Mouse (Mus musculus) small intestine, adult 2 months (tissue): ENCODE measurements around the gene Slc12a6. TPM values are rescaled to one million over a fixed set of nuclear protein-coding genes. Genes with fewer than 3 reads are reported as not detected.

Experiments
- H3K27ac ChIP-seq: fragments of 200-500 bp; 2 replicates; pipeline ENCODE4 v1.5.1; 2012; ENCODE audit warnings: low read depth, low read length, control low read depth, inconsistent platforms; ENCODE audit not compliant: insufficient read depth
- H3K27me3 ChIP-seq: fragments of 200-500 bp; 2 replicates; pipeline ENCODE4 v1.6.1; 2012; ENCODE audit warnings: mild to moderate bottlenecking, moderate library complexity, low read length, inconsistent platforms; ENCODE audit not compliant: control insufficient read depth, insufficient read depth
- H3K36me3 ChIP-seq: fragments of 200-500 bp; 2 replicates; pipeline ENCODE4 v1.6.1; 2012; ENCODE audit warnings: mild to moderate bottlenecking, low read length, control low read depth, inconsistent platforms; ENCODE audit not compliant: control insufficient read depth, insufficient read depth
- H3K4me1 ChIP-seq: fragments of 200-500 bp; 2 replicates; pipeline ENCODE4 v1.6.1; 2012; ENCODE audit warnings: low read length, inconsistent platforms, mixed read lengths; ENCODE audit not compliant: control insufficient read depth, insufficient read depth, insufficient read length
- H3K4me3 ChIP-seq: fragments of 200-500 bp; 2 replicates; pipeline ENCODE4 v1.5.1; 2012; ENCODE audit warnings: low read depth, mild to moderate bottlenecking, control low read depth, inconsistent platforms, low read length, moderate library complexity
- CTCF ChIP-seq: fragments of 200-500 bp; IDR thresholded peaks from 2 replicates; pipeline ENCODE4 v1.5.1; 2012; ENCODE audit warnings: low read depth, mild to moderate bottlenecking, control low read depth, inconsistent platforms, low read length, moderate library complexity, mixed read lengths; ENCODE audit not compliant: insufficient replicate concordance, insufficient read length; ENCODE audit errors: extremely low read depth
- POLR2A ChIP-seq: fragments of 200-500 bp; IDR thresholded peaks from 2 replicates; pipeline ENCODE4 v1.6.1; 2012; ENCODE audit warnings: low read depth, mild to moderate bottlenecking, control low read depth, inconsistent platforms, low read length, moderate library complexity
- WGBS: fragments of 180-500 bp; shearing (Covaris S2); methylation state at CpG from one replicate; pipeline ENCODE4 v1.1.7; 2018; 5-methylcytosine and 5-hydroxymethylcytosine counted together
- polyA plus RNA-seq: library from polyadenylated mRNA; depleted of rRNA; stranded (reverse); fragments of >200 nt; gene quantifications from 2 replicates; pipeline ENCODE4 v1.2.3, GENCODE M21; 2012

The Slc12a6 gene
- polyA plus RNA-seq, 1 experiment, result 17.6 TPM

- Histone ChIP-seq H3K4me1 (peaks cover 3% of the 10 kb centered on the region; the same call in 1 of the 2 replicates), H3K27ac (no peak overlapping the region), H3K27me3 (no peaks in the 10 kb centered on the region), H3K36me3 (peaks cover 26% of the 10 kb centered on the region), H3K4me3 (no peak overlapping the region)
- TF ChIP-seq POLR2A, result no peak
- TF ChIP-seq CTCF, result no peak
- WGBS, result 43% methylated on average over 4 of the region's 4 CpGs
Observed at GRCm38 (mm10) chr2:112332051-112332898, 66.7 kb downstream of the Slc12a6 start.

- Histone ChIP-seq H3K27me3 (no peaks in the 10 kb centered on the region), H3K27ac (no peak overlapping the region), H3K4me1 (peaks cover 2% of the 10 kb centered on the region; the same call in 1 of the 2 replicates), H3K36me3 (peaks cover 59% of the 10 kb centered on the region), H3K4me3 (no peak overlapping the region)
- 95% methylated on average over 6 of the region's 6 CpGs for WGBS
- TF ChIP-seq POLR2A, result no peak
- no peak for TF ChIP-seq CTCF
Observed at GRCm38 (mm10) chr2:112337211-112337610, 71.6 kb downstream of the Slc12a6 start.

- no peak overlapping the region for H3K4me3 ChIP-seq
- no peaks in the 10 kb centered on the region for H3K27me3 ChIP-seq
- TF ChIP-seq POLR2A (no peak), CTCF (peak; percentile 38; the same call in 1 of the 2 replicates)
- H3K27ac ChIP-seq, result no peak overlapping the region
- H3K36me3 ChIP-seq, result peaks cover 60% of the 10 kb centered on the region
- WGBS, result 75% methylated on average over 2 of the region's 2 CpGs
- H3K4me1 ChIP-seq, result no peaks in the 10 kb centered on the region
Observed at GRCm38 (mm10) chr2:112339736-112340135, 74.1 kb downstream of the Slc12a6 start.

GRCm38 (mm10) chr2:112341117-112341516 is 75.5 kb downstream of the Slc12a6 start:
- TF ChIP-seq CTCF (no peak), POLR2A (no peak)
- peaks cover 60% of the 10 kb centered on the region for H3K36me3 ChIP-seq
- no peaks in the 10 kb centered on the region for H3K4me1 ChIP-seq
- no peak overlapping the region for H3K27ac ChIP-seq
- H3K27me3 ChIP-seq, result no peaks in the 10 kb centered on the region
- WGBS, result 71% methylated on average over 3 of the region's 3 CpGs
- H3K4me3 ChIP-seq, result no peak overlapping the region

- Histone ChIP-seq H3K27me3 (no peaks in the 10 kb centered on the region), H3K4me3 (no peak overlapping the region), H3K36me3 (peaks cover 52% of the 10 kb centered on the region), H3K27ac (no peak overlapping the region), H3K4me1 (no peaks in the 10 kb centered on the region)
- 87% methylated on average over 3 of the region's 3 CpGs for WGBS
- TF ChIP-seq POLR2A (no peak), CTCF (no peak)
Observed at GRCm38 (mm10) chr2:112348246-112348645, 82.6 kb downstream of the Slc12a6 start.

GRCm38 (mm10) chr2:112353685-112354455 is 88.2 kb downstream of the Slc12a6 start:
- no peak overlapping the region for H3K4me3 ChIP-seq
- peaks cover 75% of the 10 kb centered on the region for H3K36me3 ChIP-seq
- no peaks in the 10 kb centered on the region for H3K4me1 ChIP-seq
- 90% methylated on average over 7 of the region's 7 CpGs for WGBS
- no peak for TF ChIP-seq POLR2A
- TF ChIP-seq CTCF, result no peak
- H3K27ac ChIP-seq, result no peak overlapping the region
- no peaks in the 10 kb centered on the region for H3K27me3 ChIP-seq

GRCm38 (mm10) chr2:112359611-112360010 is 94.0 kb downstream of the Slc12a6 start:
- Histone ChIP-seq H3K27ac (no peak overlapping the region), H3K4me1 (no peaks in the 10 kb centered on the region), H3K27me3 (no peaks in the 10 kb centered on the region), H3K36me3 (peaks cover 75% of the 10 kb centered on the region), H3K4me3 (no peak overlapping the region)
- 63% methylated on average over 2 of the region's 2 CpGs for WGBS
- no peak for TF ChIP-seq CTCF
- no peak for TF ChIP-seq POLR2A
